Mouse (Mus musculus): ENCODE data around the gene Fbxo40.

GRCm38 (mm10) chr16:36989999-36990625 is at the start of gene Fbxo40:
- TF ChIP-seq CTCF (IDR thresholded peaks at IDR 0.05; ENCODE audit: extremely low read depth, insufficient read depth, insufficient read length, insufficient replicate concordance) = no peak
- TF ChIP-seq POLR2A (IDR thresholded peaks at IDR 0.05; ENCODE audit: low read depth, low read length) = no peak

Measured in spleen, adult 2 months (tissue).